Mouse (Mus musculus) neural tube, embryonic 14.5 days (tissue): ENCODE measurements around the gene Ect2. TPM values are rescaled to one million over a fixed set of nuclear protein-coding genes. Genes with fewer than 3 reads are reported as not detected.

Source experiments
- ATAC-seq: fragments of 200-750 bp; cut with Nextera tagmentation; 2 replicates; pipeline ENCODE4 v1.8.0; 2017; ENCODE audit warnings: low read depth, mild to moderate bottlenecking, moderate TSS enrichment, moderate library complexity
- H3K27ac ChIP-seq: fragments of 300-500 bp; sonication (generic); 2 replicates; pipeline ENCODE4 v1.5.1; 2014; ENCODE audit warnings: low read depth, mild to moderate bottlenecking, control low read depth, low read length, moderate library complexity, mixed read lengths
- H3K27me3 ChIP-seq: fragments of 300-500 bp; sonication (generic); 2 replicates; pipeline ENCODE4 v1.6.1; 2014; ENCODE audit warnings: low read length; ENCODE audit not compliant: control insufficient read depth, insufficient read depth
- H3K36me3 ChIP-seq: fragments of 300-500 bp; sonication (generic); 2 replicates; pipeline ENCODE4 v1.6.1; 2014; ENCODE audit warnings: low read length, mixed read lengths; ENCODE audit not compliant: control insufficient read depth, insufficient read depth
- H3K4me1 ChIP-seq: fragments of 300-500 bp; sonication (generic); 2 replicates; pipeline ENCODE4 v1.6.1; 2014; ENCODE audit warnings: low read length; ENCODE audit not compliant: control insufficient read depth, insufficient read depth
- H3K4me2 ChIP-seq: fragments of 300-500 bp; sonication (generic); 2 replicates; pipeline ENCODE4 v1.6.1; 2014; ENCODE audit warnings: mild to moderate bottlenecking, low read depth, low read length, control low read depth
- H3K4me3 ChIP-seq: fragments of 300-500 bp; sonication (generic); 2 replicates; pipeline ENCODE4 v1.5.1; 2014; ENCODE audit warnings: low read depth, low read length, control low read depth, mixed read lengths
- H3K9ac ChIP-seq: fragments of 300-500 bp; sonication (generic); replicated peaks from 2 replicates; pipeline ENCODE4 v1.6.1; 2014; ENCODE audit warnings: low read depth, mild to moderate bottlenecking, control low read depth, low read length, mixed read lengths
- H3K9me3 ChIP-seq: fragments of 300-500 bp; sonication (generic); 2 replicates; pipeline ENCODE4 v1.6.1; 2016; ENCODE audit warnings: low read length; ENCODE audit not compliant: control insufficient read depth
- WGBS: fragments of 180-500 bp; shearing (Covaris S2); extraction: QIAGEN DNeasy Blood & Tissue Kit; methylation state at CpG from one replicate; pipeline ENCODE4 v1.1.7; 2014; 5-methylcytosine and 5-hydroxymethylcytosine counted together
- polyA plus RNA-seq: library from polyadenylated mRNA; unstranded; fragments of >200 nt; fragmentation: Nextera tagmentation; extraction: Ambion mirVana; gene quantifications from 2 replicates; pipeline ENCODE4 v1.2.1, GENCODE M21; 2014

The Ect2 gene
- polyA plus RNA-seq, 1 experiment from 2014 or later, result 5.1 TPM

- 75% methylated on average over 2 of the region's 2 CpGs for WGBS
- ATAC-seq, result no peak
Measured at GRCm38 (mm10) chr3:27162410-27162804, 8.7 kb upstream of the Ect2 start.

GRCm38 (mm10) chr3:27161645-27162409, 8.1 kb upstream of the Ect2 start:
- ATAC-seq, result no peak
- Histone ChIP-seq H3K27me3 (no peaks in the 10 kb centered on the region), H3K27ac (no peak overlapping the region), H3K4me2 (no peak overlapping the region), H3K9me3 (no peaks in the 10 kb centered on the region), H3K9ac (no peak overlapping the region), H3K4me1 (no peaks in the 10 kb centered on the region), H3K36me3 (no peaks in the 10 kb centered on the region), H3K4me3 (no peak overlapping the region)
- WGBS, result 86% methylated on average over 6 of the region's 6 CpGs

More at GRCm38 (mm10) chr3:27162410-27162804, 8.7 kb upstream of the Ect2 start:
- H3K9ac ChIP-seq, result no peak overlapping the region
- no peaks in the 10 kb centered on the region for H3K27me3 ChIP-seq
- no peaks in the 10 kb centered on the region for H3K4me1 ChIP-seq
- no peak overlapping the region for H3K27ac ChIP-seq
- H3K36me3 ChIP-seq, result no peaks in the 10 kb centered on the region
- H3K4me2 ChIP-seq, result no peak overlapping the region
- no peak overlapping the region for H3K4me3 ChIP-seq
- no peaks in the 10 kb centered on the region for H3K9me3 ChIP-seq

GRCm38 (mm10) chr3:27158910-27159309, 5.2 kb upstream of the Ect2 start:
- Histone ChIP-seq H3K4me3 (no peak overlapping the region), H3K27me3 (no peaks in the 10 kb centered on the region), H3K36me3 (no peaks in the 10 kb centered on the region), H3K27ac (no peak overlapping the region), H3K4me1 (no peaks in the 10 kb centered on the region), H3K9me3 (no peaks in the 10 kb centered on the region), H3K9ac (no peak overlapping the region), H3K4me2 (no peak overlapping the region)
- ATAC-seq, result no peak
- 63% methylated on average over 4 of the region's 4 CpGs for WGBS

- no peak overlapping the region for H3K4me2 ChIP-seq
- H3K4me1 ChIP-seq, result peaks cover 4% of the 10 kb centered on the region; the same call in 1 of the 2 replicates
- H3K27me3 ChIP-seq, result no peaks in the 10 kb centered on the region
- H3K27ac ChIP-seq, result no peak overlapping the region
- H3K9me3 ChIP-seq, result no peaks in the 10 kb centered on the region
- no peaks in the 10 kb centered on the region for H3K36me3 ChIP-seq
- H3K9ac ChIP-seq, result no peak overlapping the region
- no peak for ATAC-seq
- 75% methylated on average over 3 of the region's 3 CpGs for WGBS
- no peak overlapping the region for H3K4me3 ChIP-seq
Measured at GRCm38 (mm10) chr3:27156594-27156949, 2.9 kb upstream of the Ect2 start.

GRCm38 (mm10) chr3:27155856-27156593, 2.3 kb upstream of the Ect2 start:
- Histone ChIP-seq H3K27me3 (no peaks in the 10 kb centered on the region), H3K4me2 (no peak overlapping the region), H3K36me3 (no peaks in the 10 kb centered on the region), H3K27ac (no peak overlapping the region), H3K9me3 (no peaks in the 10 kb centered on the region), H3K4me1 (peaks cover 4% of the 10 kb centered on the region; the same call in 1 of the 2 replicates), H3K4me3 (no peak overlapping the region), H3K9ac (no peak overlapping the region)
- ATAC-seq, result no peak
- 78% methylated on average over 9 of the region's 9 CpGs for WGBS

GRCm38 (mm10) chr3:27155051-27155855, 1.6 kb upstream of the Ect2 start:
- Histone ChIP-seq H3K4me2 (no peak overlapping the region), H3K27ac (no peak overlapping the region), H3K27me3 (no peaks in the 10 kb centered on the region), H3K9me3 (no peaks in the 10 kb centered on the region), H3K4me1 (peaks cover 4% of the 10 kb centered on the region; the same call in 1 of the 2 replicates), H3K9ac (no peak overlapping the region), H3K36me3 (no peaks in the 10 kb centered on the region), H3K4me3 (no peak overlapping the region)
- 21% methylated on average over 6 of the region's 6 CpGs for WGBS
- no peak for ATAC-seq

GRCm38 (mm10) chr3:27154280-27154679, 602 bp upstream of the Ect2 start:
- WGBS, result 73% methylated on average over 2 of the region's 2 CpGs
- H3K4me3 ChIP-seq, result peak overlapping the region; percentile 73
- peak overlapping the region; percentile 87 for H3K4me2 ChIP-seq
- H3K27me3 ChIP-seq, result no peaks in the 10 kb centered on the region
- no peaks in the 10 kb centered on the region for H3K9me3 ChIP-seq
- no peaks in the 10 kb centered on the region for H3K36me3 ChIP-seq
- ATAC-seq, result peak; percentile 12
- H3K4me1 ChIP-seq, result peaks cover 4% of the 10 kb centered on the region; the same call in 1 of the 2 replicates
- 0 out of 2 replicates have a peak overlapping the region, but pooled peaks have one; percentile 37 for H3K9ac ChIP-seq
- H3K27ac ChIP-seq, result peak overlapping the region; percentile 22

- Histone ChIP-seq H3K4me1 (peaks cover 4% of the 10 kb centered on the region; the same call in 1 of the 2 replicates), H3K9me3 (no peaks in the 10 kb centered on the region), H3K9ac (peak overlapping the region; percentile 47), H3K4me2 (peak overlapping the region; percentile 87), H3K27me3 (no peaks in the 10 kb centered on the region), H3K36me3 (no peaks in the 10 kb centered on the region), H3K27ac (no peak overlapping the region), H3K4me3 (peak overlapping the region; percentile 73)
- WGBS, result under 1% methylated on average over 31 of the region's 31 CpGs
- ATAC-seq, result peak; percentile 60
Measured at GRCm38 (mm10) chr3:27153191-27153671, 447 bp downstream of the Ect2 start.
